Mouse (Mus musculus) neural tube, embryonic 13.5 days (tissue): ENCODE measurements around the gene Enoph1. TPM values are rescaled to one million over a fixed set of nuclear protein-coding genes. Genes with fewer than 3 reads are reported as not detected.

ENCODE experiments used
- ATAC-seq: fragments of 200-750 bp; cut with Nextera tagmentation; 2 replicates; pipeline ENCODE4 v1.8.0; 2017; ENCODE audit warnings: low read depth, mild to moderate bottlenecking, moderate TSS enrichment, moderate library complexity
- H3K27ac ChIP-seq: fragments of 300-500 bp; sonication (generic); replicated peaks from 2 replicates; pipeline ENCODE4 v1.5.1; 2015; ENCODE audit warnings: moderate library complexity, mild to moderate bottlenecking, inconsistent platforms
- H3K27me3 ChIP-seq: fragments of 300-500 bp; sonication (generic); 2 replicates; pipeline ENCODE4 v1.6.1; 2015; ENCODE audit warnings: mild to moderate bottlenecking, inconsistent platforms
- H3K36me3 ChIP-seq: fragments of 300-500 bp; sonication (generic); 2 replicates; pipeline ENCODE4 v1.6.1; 2015; ENCODE audit warnings: mild to moderate bottlenecking, inconsistent platforms
- H3K4me1 ChIP-seq: fragments of 300-500 bp; sonication (generic); replicated peaks from 2 replicates; pipeline ENCODE4 v1.6.1; 2015; ENCODE audit warnings: inconsistent platforms
- H3K4me2 ChIP-seq: fragments of 300-500 bp; sonication (generic); 2 replicates; pipeline ENCODE4 v1.6.1; 2015; ENCODE audit warnings: inconsistent platforms, mild to moderate bottlenecking, moderate library complexity
- H3K4me3 ChIP-seq: fragments of 300-500 bp; sonication (generic); 2 replicates; pipeline ENCODE4 v1.5.1; 2015; ENCODE audit warnings: mild to moderate bottlenecking, inconsistent platforms
- H3K9ac ChIP-seq: fragments of 300-500 bp; sonication (generic); 2 replicates; pipeline ENCODE4 v1.6.1; 2015; ENCODE audit warnings: moderate library complexity, mild to moderate bottlenecking, inconsistent platforms
- H3K9me3 ChIP-seq: fragments of 300-500 bp; sonication (generic); 2 replicates; pipeline ENCODE4 v1.6.1; 2016; ENCODE audit warnings: inconsistent platforms
- WGBS: fragments of 180-500 bp; shearing (Covaris S2); methylation state at CpG from one replicate; pipeline ENCODE4 v1.1.7; 2015; 5-methylcytosine and 5-hydroxymethylcytosine counted together
- polyA plus RNA-seq: library from polyadenylated mRNA; unstranded; fragments of >200 nt; fragmentation: Nextera tagmentation; extraction: Ambion mirVana; gene quantifications from 2 replicates; pipeline ENCODE4 v1.2.1, GENCODE M21; 2015

The Enoph1 gene
- 38.9 and 42.9 TPM in 2 replicates for polyA plus RNA-seq

DNA sequence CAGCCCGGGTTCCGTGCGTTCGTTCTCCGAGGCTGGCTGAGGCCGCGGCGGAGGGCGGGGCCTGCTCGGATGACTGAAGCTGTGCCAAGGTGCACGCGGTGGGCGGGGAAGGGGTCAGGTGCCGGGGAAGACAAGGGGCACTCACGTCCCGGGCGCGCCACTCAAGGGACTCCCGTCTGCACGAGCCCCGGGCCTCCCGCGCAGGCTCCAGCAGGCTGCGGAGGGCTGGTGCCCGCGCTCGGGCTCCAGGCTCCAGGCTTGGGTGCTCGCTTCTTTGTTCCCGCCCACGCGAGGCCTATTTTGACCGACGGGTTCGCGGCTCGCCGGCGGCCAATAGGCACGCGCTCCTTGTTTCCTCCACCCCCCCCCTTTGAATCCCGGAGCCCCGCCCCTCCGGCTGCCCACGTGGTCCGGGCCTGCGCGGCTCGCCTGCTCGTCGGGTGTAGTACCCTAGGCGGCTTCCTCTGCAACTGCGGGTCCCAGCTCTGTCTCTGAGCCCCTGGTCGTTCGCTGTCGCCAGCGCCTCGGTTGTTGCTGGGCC lies at the start of gene Enoph1, which contains the start of gene Hnrnpdl:
TSS of gene Enoph1 (plus strand) at position 384 of the 541 bp plus-strand sequence.
TSS of gene Hnrnpdl (minus strand) at position 63 of the 541 bp plus-strand sequence.
- under 1% methylated on average over 57 of the region's 57 CpGs for WGBS
- H3K4me1 ChIP-seq: peaks cover 65% of the 10 kb centered on the region
- peak; percentile 88 for ATAC-seq

DNA sequence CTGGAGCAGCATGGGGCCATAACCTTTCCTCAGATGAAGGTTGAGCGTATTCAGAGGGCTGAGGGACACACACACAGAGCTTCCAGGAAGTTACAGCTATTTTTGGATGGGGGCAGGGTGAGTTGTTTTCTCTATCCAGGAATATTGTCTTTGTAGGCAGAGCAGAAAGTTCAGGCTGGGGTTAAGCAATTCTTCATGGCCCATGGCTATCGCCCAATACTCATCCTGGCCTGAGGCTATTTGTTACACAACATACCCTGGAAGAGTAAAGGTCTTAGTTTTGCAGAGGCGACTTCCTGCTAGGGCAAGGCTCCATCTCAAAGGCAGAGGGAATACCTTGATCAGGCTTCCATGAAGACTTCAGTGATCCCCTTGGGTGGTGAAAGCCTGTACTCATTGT lies 45.6 kb upstream of the Enoph1 start:
- Histone ChIP-seq H3K27ac (no peak overlapping the region), H3K27me3 (no peaks in the 10 kb centered on the region), H3K4me1 (no peaks in the 10 kb centered on the region), H3K4me2 (no peak overlapping the region), H3K4me3 (no peak overlapping the region), H3K9ac (no peak overlapping the region), H3K36me3 (no peaks in the 10 kb centered on the region), H3K9me3 (0 out of 2 replicates have a peak, but pooled peaks cover 5% of the 10 kb centered on the region)
- no peak for ATAC-seq
- 82% methylated on average over 3 of the region's 3 CpGs for WGBS

More for the DNA sequence above, at the start of gene Enoph1, which contains the start of gene Hnrnpdl:
- H3K27ac ChIP-seq: peak within 1 kb of the TSS; percentile 99
- H3K36me3 ChIP-seq: peaks cover 19% of the 10 kb centered on the region
- H3K27me3 ChIP-seq: no peaks in the 10 kb centered on the region
- H3K4me2 ChIP-seq: peak within 1 kb of the TSS; percentile 99
- peak within 1 kb of the TSS; percentile 94 for H3K4me3 ChIP-seq
- no peaks in the 10 kb centered on the region for H3K9me3 ChIP-seq
- peak within 1 kb of the TSS; percentile 99 for H3K9ac ChIP-seq

DNA sequence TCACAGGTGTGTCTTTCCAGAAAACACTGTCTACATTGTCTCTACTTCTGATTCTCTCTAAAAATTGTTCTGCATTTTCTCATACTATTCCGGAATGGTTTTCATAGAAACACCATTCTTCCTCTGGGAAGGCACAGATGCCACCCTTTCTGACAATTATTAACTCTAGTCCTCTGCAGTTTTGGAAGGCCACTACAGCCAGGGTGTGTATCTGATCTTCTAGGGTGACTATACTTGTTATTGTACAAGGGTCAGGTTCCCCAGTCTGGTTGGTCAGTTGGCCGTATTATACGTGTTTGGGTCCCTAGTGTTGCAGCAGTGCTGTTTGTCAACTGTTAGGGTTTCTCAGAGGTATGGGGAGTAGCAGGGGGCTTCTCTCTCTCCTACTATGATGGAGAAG lies 45.1 kb upstream of the Enoph1 start:
- WGBS: 94% methylated on average over 3 of the region's 3 CpGs
- no peak for ATAC-seq
- Histone ChIP-seq H3K4me3 (no peak overlapping the region), H3K4me1 (no peaks in the 10 kb centered on the region), H3K4me2 (no peak overlapping the region), H3K9me3 (0 out of 2 replicates have a peak, but pooled peaks cover 5% of the 10 kb centered on the region), H3K9ac (no peak overlapping the region), H3K27ac (no peak overlapping the region), H3K36me3 (no peaks in the 10 kb centered on the region), H3K27me3 (no peaks in the 10 kb centered on the region)

DNA sequence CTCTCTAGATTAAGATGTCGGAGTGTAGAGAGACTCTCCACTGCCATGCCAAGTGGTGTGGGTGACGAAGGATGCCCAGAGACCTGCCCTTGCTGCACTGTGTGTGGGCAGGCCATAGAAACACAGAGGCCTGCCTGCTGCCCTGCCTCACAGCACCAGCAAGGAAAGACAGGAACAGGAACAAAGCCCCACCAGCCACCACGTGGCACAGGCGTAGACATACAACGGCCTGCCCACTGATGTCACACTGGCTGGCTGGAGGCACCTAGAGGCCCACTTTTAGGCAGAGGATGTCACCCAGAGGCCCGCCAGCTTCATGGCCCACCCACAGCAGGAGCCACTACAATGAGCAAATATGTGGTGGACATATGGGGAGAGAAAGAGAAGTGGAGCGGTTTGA lies 39.7 kb upstream of the Enoph1 start:
- ATAC-seq: no peak
- Histone ChIP-seq H3K27ac (no peak overlapping the region), H3K4me1 (no peaks in the 10 kb centered on the region), H3K9ac (no peak overlapping the region), H3K4me2 (no peak overlapping the region), H3K36me3 (no peaks in the 10 kb centered on the region), H3K9me3 (0 out of 2 replicates have a peak, but pooled peaks cover 5% of the 10 kb centered on the region), H3K4me3 (no peak overlapping the region), H3K27me3 (no peaks in the 10 kb centered on the region)
- WGBS: 79% methylated on average over 7 of the region's 7 CpGs

DNA sequence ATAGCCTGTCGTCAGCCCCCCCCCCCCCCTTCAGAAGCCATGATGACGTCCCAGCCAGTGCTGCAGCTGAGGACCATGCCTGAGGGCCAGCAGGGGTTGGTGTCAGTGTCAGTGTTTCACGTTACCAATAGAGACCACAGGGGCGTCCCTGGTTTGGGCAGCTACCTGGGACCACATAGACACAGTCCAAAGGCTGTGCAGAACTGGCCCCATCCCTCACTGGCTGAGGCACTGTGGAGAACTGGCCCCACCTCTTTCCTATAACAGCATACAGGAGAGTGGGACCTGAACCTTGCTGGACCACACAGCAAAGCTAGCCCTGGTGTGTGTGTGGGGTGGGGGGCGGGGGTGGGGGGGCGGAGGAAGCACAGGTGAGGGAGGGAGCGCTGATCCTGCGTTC lies 39.3 kb upstream of the Enoph1 start:
- Histone ChIP-seq H3K36me3 (no peaks in the 10 kb centered on the region), H3K4me1 (no peaks in the 10 kb centered on the region), H3K27ac (no peak overlapping the region), H3K4me3 (no peak overlapping the region), H3K4me2 (no peak overlapping the region), H3K9ac (no peak overlapping the region), H3K9me3 (0 out of 2 replicates have a peak, but pooled peaks cover 5% of the 10 kb centered on the region), H3K27me3 (no peaks in the 10 kb centered on the region)
- 58% methylated on average over 8 of the region's 8 CpGs for WGBS
- peak; percentile 32; the same call in 1 of the 2 replicates for ATAC-seq

DNA sequence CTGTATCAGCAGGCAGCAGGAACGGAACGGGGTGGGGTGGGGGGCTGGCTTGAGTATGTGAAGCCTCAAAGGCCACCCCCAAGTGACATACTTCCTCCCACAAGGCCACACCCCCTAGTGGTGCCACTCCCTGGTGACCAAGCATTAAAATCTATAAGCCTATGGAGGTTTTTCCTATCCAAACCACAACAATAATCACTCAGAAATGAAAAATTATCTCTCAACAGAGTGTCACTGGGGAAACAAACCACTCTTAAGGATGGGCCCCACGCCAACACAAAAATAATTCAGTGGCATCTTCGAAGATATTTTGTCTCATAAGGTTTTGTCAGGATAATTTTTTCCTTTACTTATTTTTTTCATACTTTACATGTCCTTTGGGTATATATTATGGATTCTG lies 35.9 kb upstream of the Enoph1 start:
- ATAC-seq: no peak
- H3K9me3 ChIP-seq: no peaks in the 10 kb centered on the region
- no peaks in the 10 kb centered on the region for H3K4me1 ChIP-seq
- H3K4me2 ChIP-seq: no peak overlapping the region
- no peaks in the 10 kb centered on the region for H3K36me3 ChIP-seq
- H3K27ac ChIP-seq: no peak overlapping the region
- no peak overlapping the region for H3K4me3 ChIP-seq
- no peak overlapping the region for H3K9ac ChIP-seq
- WGBS: 90% methylated on average over 4 of the region's 4 CpGs
- H3K27me3 ChIP-seq: no peaks in the 10 kb centered on the region

DNA sequence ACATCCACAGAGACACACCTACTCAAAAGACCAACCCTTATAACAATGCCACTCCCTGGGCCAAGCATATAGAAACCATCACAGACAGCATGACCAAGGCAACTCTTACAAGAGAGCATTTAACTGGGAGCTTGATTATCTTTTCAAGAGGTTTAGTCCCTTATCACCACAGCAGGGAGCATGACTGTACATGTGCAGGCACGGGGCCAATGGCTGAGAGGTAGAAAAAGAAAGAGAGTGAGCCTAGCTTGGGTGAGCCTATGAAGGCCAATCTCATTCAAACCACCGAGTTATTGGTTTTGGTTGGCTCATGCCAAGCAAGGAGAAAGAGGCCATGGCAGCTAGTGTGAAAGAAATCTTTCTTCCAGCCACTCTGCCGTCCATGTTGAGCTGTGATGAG lies 34.4 kb upstream of the Enoph1 start:
- no peaks in the 10 kb centered on the region for H3K9me3 ChIP-seq
- H3K9ac ChIP-seq: no peak overlapping the region
- H3K4me1 ChIP-seq: no peaks in the 10 kb centered on the region
- WGBS: 78% methylated on average over 3 of the region's 3 CpGs
- H3K27ac ChIP-seq: no peak overlapping the region
- ATAC-seq: no peak
- no peak overlapping the region for H3K4me3 ChIP-seq
- no peak overlapping the region for H3K4me2 ChIP-seq
- H3K36me3 ChIP-seq: no peaks in the 10 kb centered on the region
- no peaks in the 10 kb centered on the region for H3K27me3 ChIP-seq

DNA sequence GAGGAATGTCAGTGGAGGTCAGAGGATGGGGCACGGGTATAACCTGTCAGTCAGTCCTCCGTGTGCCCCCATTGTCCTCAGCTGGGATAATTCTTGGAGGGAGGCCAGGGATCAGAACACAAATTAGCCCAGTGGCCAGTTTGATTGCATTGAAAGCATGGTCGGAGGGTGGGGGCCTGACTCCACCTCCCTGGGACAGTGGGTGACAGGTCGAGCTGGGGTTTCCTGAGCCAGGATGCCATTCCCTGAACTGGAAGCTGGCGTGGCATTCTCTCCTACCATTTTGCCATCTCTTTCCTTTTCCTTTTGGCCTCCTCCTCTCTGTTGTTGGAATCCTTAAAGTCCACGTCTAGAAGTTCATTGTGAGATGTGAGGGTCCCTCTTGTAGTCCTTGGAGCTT lies 33.9 kb upstream of the Enoph1 start:
- Histone ChIP-seq H3K9ac (no peak overlapping the region), H3K27ac (no peak overlapping the region), H3K36me3 (no peaks in the 10 kb centered on the region), H3K9me3 (no peaks in the 10 kb centered on the region), H3K4me1 (no peaks in the 10 kb centered on the region), H3K4me2 (no peak overlapping the region), H3K27me3 (no peaks in the 10 kb centered on the region), H3K4me3 (no peak overlapping the region)
- WGBS: 85% methylated on average over 6 of the region's 6 CpGs
- ATAC-seq: no peak

DNA sequence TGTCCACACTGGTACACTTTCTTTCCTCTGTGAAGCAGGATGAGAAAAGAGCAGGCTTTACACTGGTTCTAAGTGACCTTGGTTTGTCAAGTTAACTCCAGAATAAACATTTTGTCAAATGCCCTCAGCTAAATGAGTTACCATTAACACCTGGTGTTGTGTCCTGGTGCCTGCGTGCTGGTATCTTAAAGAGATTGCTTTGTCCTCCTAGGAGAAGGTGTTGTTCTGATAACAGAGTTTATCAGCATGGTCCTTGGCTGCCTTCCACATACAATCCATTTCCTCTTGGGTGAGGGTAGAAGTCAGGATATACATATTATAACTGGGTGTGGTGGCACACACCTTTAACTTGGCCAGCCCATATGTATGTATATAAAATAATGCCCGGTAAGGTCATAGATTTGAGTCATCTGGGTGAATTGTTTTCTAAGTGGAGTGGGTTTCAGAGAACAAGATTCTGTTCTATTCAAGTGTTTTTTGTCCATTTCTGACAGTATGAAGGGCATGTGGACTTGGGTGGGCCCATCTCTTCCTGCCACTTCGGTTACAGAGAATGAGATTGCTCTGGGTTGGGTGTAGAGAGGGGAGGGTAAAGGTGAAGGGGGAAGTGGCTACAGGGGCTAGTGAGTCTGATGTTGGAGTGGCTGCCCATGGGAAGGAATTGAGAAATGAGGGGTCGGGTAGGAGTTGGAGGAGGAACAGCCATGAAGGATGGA lies 33.3 kb upstream of the Enoph1 start:
- Histone ChIP-seq H3K4me3 (no peak overlapping the region), H3K4me2 (no peak overlapping the region), H3K9ac (no peak overlapping the region), H3K27ac (no peak overlapping the region), H3K9me3 (no peaks in the 10 kb centered on the region), H3K36me3 (no peaks in the 10 kb centered on the region), H3K4me1 (no peaks in the 10 kb centered on the region), H3K27me3 (no peaks in the 10 kb centered on the region)
- ATAC-seq: no peak
- 90% methylated on average over 4 of the region's 4 CpGs for WGBS

DNA sequence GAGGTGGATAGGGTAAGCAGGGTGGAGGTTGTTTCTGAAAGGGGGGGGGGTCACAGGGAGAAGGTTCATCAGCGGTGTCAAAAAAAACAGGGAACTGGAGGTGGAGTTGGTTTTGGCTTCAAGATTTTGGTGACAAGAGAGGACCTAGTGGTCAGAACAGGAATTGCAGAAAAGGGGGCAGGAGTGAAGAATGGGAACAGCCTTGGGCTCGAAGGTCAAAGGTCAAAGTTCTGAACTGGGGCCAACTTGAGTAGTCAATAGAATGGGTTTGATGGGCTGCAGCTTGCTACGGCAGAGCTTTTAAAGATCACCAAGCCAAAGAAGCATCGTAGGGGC lies 32.8 kb upstream of the Enoph1 start:
- no peak overlapping the region for H3K4me3 ChIP-seq

DNA sequence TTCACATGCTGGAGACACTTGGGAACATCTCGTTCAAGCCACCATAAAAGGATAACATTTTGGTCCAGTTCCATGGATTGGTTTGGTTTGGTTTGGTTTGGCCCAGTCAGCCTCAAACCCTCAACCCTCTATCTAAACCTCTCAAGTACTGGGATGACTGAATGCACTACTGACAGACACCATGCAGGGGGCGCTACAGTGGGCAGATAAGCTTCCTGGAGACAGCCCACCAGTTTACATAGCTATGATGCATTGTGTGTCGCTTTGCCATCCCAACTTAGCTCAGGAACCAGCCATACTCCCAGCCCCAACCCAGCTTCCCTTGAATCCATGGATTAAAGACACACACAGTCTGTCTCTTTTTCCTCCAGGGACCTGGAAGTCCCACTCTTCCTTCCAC lies 31.3 kb upstream of the Enoph1 start:
- H3K27ac ChIP-seq: no peak overlapping the region
- no peaks in the 10 kb centered on the region for H3K27me3 ChIP-seq
- no peaks in the 10 kb centered on the region for H3K9me3 ChIP-seq
- no peak for ATAC-seq
- H3K36me3 ChIP-seq: no peaks in the 10 kb centered on the region
- no peak overlapping the region for H3K4me2 ChIP-seq
- no peak overlapping the region for H3K4me3 ChIP-seq
- no peak overlapping the region for H3K9ac ChIP-seq
- H3K4me1 ChIP-seq: no peaks in the 10 kb centered on the region
- 60% methylated on average over 3 of the region's 3 CpGs for WGBS

More for the DNA sequence above, 32.8 kb upstream of the Enoph1 start:
- Histone ChIP-seq H3K4me1 (no peaks in the 10 kb centered on the region), H3K36me3 (no peaks in the 10 kb centered on the region), H3K9me3 (no peaks in the 10 kb centered on the region), H3K9ac (no peak overlapping the region), H3K27ac (no peak overlapping the region), H3K4me2 (no peak overlapping the region), H3K27me3 (no peaks in the 10 kb centered on the region)
- WGBS: 77% methylated on average over 4 of the region's 4 CpGs
- ATAC-seq: no peak

DNA sequence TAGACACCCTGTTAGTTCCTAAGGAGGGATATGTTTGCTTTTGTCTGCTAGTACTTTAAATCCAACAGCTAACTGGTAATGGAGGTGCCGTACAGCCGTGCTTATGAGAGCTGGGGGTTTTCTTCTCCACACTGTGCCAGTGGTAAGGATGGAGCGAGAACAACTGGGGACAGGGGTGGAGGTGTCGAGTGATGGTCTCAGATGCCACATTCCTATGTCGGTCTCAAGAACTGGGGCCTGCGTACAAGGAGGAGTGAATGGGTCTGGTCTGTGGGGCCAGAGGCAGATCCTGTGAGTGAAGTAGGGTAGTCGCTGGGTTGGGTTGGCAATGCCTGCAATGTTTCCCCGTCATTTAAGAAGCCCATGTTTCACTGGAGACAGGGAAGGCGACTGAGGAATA lies 27.2 kb upstream of the Enoph1 start:
- no peak for ATAC-seq
- Histone ChIP-seq H3K9me3 (no peaks in the 10 kb centered on the region), H3K27ac (no peak overlapping the region), H3K4me3 (no peak overlapping the region), H3K9ac (no peak overlapping the region), H3K4me1 (no peaks in the 10 kb centered on the region), H3K4me2 (no peak overlapping the region), H3K27me3 (no peaks in the 10 kb centered on the region), H3K36me3 (no peaks in the 10 kb centered on the region)
- WGBS: 89% methylated on average over 9 of the region's 9 CpGs

DNA sequence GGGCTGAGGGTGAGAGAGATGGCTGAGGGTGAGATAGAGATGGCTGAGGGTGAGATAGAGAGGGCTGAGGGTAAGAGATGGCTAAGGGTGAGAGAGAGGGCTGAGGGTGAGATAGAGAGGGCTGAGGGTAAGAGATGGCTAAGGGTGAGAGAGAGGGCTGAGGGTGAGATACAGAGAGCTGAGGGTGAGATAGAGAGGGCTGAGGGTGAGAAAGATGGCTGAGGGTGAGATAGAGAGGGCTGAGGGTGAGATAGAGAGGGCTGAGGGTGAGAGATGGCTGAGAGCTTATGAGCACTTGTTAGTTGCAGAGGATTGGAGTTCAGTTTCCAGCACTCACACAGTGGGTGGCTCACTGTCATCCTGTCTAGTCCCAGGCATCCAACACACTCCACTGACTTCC lies 19.7 kb upstream of the Enoph1 start:
- Histone ChIP-seq H3K27ac (no peak overlapping the region), H3K9me3 (no peaks in the 10 kb centered on the region), H3K4me2 (no peak overlapping the region), H3K4me3 (no peak overlapping the region), H3K4me1 (no peaks in the 10 kb centered on the region), H3K27me3 (no peaks in the 10 kb centered on the region), H3K9ac (no peak overlapping the region), H3K36me3 (no peaks in the 10 kb centered on the region)
- ATAC-seq: no peak
